Mouse (Mus musculus) layer of hippocampus, postnatal 36 days (tissue): ENCODE measurements around the gene Olfr1204. TPM values are rescaled to one million over a fixed set of nuclear protein-coding genes. Genes with fewer than 3 reads are reported as not detected.

Experiments used
- DNase-seq, 2 experiments: peaks; one replicate each; pipeline ENCODE4 v3.0.0; 2022
- total RNA-seq, 2 experiments: library from RNA; stranded (reverse); gene quantifications; 2 replicates each; pipeline ENCODE4 v1.2.3; 2021

Olfr1204 gene
- total RNA-seq, result not detected

DNA sequence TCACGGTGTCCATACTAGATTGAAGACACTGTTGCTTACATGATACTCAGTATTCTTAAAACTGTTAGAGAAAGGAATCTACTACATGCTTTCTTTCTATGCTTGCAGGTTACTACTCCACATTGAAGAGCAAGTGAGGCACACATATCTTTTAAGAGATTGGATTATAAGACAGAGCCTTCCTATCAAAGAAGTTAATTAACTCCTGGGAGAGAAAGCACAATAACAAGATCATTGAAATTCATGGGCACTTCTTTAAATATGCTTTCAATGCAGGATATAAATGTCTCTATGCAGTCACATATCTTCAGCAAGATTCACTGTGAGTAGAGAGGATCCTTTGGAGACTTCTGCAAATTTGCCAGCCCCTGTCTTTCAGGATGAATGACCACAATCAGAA, at the start of gene Olfr1204:
Olfr1204 (plus strand) TSS at position 301 of the 400 bp plus-strand sequence.
- no peak for DNase-seq

DNA sequence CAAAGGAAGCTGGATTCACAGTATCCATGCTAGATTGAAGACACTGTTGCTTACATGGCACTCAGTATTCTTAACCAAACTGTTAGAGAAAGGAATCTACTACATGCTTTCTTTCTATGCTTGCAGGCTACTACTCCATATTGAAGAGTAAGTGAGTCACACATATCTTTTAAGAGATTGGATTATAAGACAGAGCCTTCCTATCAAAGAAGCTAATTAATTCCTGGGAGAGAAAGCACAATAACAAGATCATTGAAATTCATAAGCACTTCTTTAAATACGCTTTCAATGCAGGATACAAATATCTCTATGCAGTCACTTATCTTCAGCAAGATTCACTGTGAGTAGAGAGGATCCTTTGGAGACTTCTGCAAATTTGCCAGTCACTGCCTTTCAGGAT, 34.9 kb upstream of the Olfr1204 start, which contains the start of gene Olfr1202:
Olfr1202 (plus strand) TSS at position 301 of the 400 bp plus-strand sequence.
- no peak for DNase-seq

DNA sequence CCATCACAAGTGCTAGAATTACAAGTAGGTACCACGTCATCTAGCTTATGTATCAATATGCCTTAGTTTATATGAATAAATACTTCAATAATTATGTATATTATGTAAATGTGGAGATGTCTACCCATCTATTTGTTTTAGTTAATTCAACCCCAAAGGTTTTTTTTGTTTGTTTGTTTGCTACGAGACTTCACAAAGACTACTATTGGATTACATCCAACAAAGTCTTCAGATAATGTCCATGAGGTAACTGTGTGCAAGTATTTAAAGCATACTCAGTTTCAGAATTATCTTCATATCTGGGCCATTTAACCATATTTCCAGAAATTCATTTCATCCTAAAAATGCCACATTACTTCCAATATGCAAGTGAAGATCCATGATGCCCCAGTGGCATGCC, 19.7 kb upstream of the Olfr1204 start, which contains the start of gene Olfr1205:
Olfr1205 (plus strand) TSS at position 301 of the 400 bp plus-strand sequence.
- DNase-seq, result no peak

DNA sequence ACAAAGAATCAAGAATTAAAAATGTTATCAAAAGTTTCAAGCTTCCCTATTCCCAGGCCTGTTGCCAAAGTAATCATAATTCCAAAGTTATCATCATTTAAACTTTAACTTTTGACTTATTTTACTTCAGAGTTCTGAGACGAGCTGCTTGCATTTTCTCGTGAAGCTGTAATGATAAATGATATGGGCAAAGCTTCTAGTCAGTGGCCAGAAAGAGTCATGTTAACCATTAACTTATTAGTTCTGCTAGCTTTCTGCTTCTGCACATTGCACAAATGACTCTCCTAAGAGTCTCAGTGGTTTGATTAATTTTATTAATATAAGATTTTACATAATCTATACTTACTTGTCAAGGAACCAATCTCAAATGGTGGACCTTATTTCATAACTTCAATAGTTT, 10.6 kb upstream of the Olfr1204 start:
- DNase-seq, result no peak

DNA sequence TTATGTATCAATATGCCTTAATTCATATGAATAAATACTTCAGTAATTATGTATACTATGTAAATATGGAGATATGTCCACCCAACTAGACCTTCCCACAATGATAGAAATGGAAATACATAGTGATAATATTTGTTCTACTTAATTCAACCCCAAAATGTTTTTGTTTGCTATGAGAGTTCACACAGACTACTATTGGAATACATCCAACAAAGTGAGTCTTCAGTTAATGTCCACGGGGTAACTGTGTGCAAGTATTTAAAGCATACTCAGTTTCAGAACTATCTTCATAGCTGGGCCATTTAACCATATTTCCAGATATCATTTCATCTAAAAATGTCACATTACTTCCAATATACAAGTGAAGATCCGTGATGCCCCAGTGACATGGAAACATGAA, 13.8 kb downstream of the Olfr1204 start, which contains the start of gene Olfr1206:
Olfr1206 (plus strand) TSS at position 301 of the 400 bp plus-strand sequence.
- DNase-seq, result no peak

DNA sequence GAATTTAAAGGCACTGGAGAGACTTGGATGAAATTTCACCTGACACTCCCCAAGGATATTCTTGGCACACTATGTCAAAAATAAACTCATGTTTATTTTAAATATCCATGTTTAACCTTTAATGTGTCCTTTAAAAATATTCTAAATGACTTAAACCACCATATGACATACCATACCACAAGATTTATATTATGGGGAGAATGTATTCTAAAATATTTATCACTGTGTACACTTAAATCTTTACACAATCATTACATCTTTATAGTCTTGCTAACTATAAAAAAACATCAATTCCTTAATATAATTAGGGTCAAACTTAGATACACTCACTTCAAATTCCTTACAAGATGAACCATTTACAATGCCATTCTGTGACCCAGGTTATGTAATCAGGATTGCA, 53.1 kb downstream of the Olfr1204 start, which contains the start of gene Olfr1208:
Olfr1208 (minus strand) TSS at position 101 of the 400 bp plus-strand sequence.
- DNase-seq, result no peak

Other genes with a start within 250 kb of the Olfr1204 start
- not detected for gene Olfr1191-ps1, start 208.8 kb upstream of the Olfr1204 start, total RNA-seq
- not detected for gene Olfr1192-ps1, start 200.8 kb upstream of the Olfr1204 start, total RNA-seq
- not detected for gene Olfr1193, start 173.7 kb upstream of the Olfr1204 start, total RNA-seq
- gene Olfr1195, start 160.1 kb upstream of the Olfr1204 start, total RNA-seq, result not detected
- not detected for gene Olfr1196, start 144.7 kb upstream of the Olfr1204 start, total RNA-seq
- gene Olfr1197, start 116.9 kb upstream of the Olfr1204 start, total RNA-seq, result not detected
- gene Olfr1198, start 97.9 kb upstream of the Olfr1204 start, total RNA-seq, result not detected
- not detected for gene Olfr1199, start 88.8 kb upstream of the Olfr1204 start, total RNA-seq
- not detected for gene Olfr1200, start 78.8 kb upstream of the Olfr1204 start, total RNA-seq
- not detected for gene Olfr1201, start 56.3 kb upstream of the Olfr1204 start, total RNA-seq
- gene Olfr1202, start 34.8 kb upstream of the Olfr1204 start, total RNA-seq, result not detected
- gene Olfr1205, start 19.6 kb upstream of the Olfr1204 start, total RNA-seq, result not detected
- gene Olfr1206, start 13.9 kb downstream of the Olfr1204 start, total RNA-seq, result not detected
- not detected for gene Olfr1208, start 53.0 kb downstream of the Olfr1204 start, total RNA-seq
- not detected for gene Olfr1209, start 65.9 kb downstream of the Olfr1204 start, total RNA-seq
- not detected for gene Olfr1211, start 88.8 kb downstream of the Olfr1204 start, total RNA-seq
- gene Olfr1212, start 104.7 kb downstream of the Olfr1204 start, total RNA-seq, result not detected
- gene Gm13762, start 131.0 kb downstream of the Olfr1204 start, total RNA-seq, result not detected
- not detected for gene Olfr1214, start 143.4 kb downstream of the Olfr1204 start, total RNA-seq
- not detected for gene Olfr1215, start 157.7 kb downstream of the Olfr1204 start, total RNA-seq
- gene Olfr1216, start 169.0 kb downstream of the Olfr1204 start, total RNA-seq, result not detected
- not detected for gene Olfr1217, start 182.8 kb downstream of the Olfr1204 start, total RNA-seq
- not detected for gene Olfr1218, start 211.9 kb downstream of the Olfr1204 start, total RNA-seq
- not detected for gene Olfr1219, start 234.2 kb downstream of the Olfr1204 start, total RNA-seq